Mouse (Mus musculus): ENCODE data around the gene Zmynd8.

Gene Zmynd8

GRCm38 (mm10) chr2:165878907-165879361 lies 19.9 kb downstream of the Zmynd8 start:
- DNase-seq: peak; percentile 4

GRCm38 (mm10) chr2:165878021-165878585 lies 20.7 kb downstream of the Zmynd8 start:
- DNase-seq: no peak

DNA sequence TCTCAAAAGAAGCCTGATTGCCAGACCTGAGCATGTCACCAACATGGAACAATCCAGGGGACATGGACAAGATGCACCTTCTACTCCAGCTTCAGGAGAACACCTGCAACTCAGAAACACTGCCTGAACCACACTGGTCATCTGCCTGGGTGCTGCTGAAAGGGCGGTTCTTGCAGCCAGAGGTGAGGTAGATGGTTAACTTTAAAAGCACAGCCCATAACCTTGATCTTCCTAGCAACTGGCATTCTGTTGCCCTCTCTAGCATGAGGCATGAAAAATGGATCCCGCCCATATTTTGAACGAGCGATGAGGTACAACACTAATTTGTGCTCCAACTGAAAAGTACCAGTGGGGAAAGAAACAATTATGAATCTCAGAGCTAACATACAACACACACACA lies 21.6 kb downstream of the Zmynd8 start:
- peak; percentile 80 for DNase-seq

DNA sequence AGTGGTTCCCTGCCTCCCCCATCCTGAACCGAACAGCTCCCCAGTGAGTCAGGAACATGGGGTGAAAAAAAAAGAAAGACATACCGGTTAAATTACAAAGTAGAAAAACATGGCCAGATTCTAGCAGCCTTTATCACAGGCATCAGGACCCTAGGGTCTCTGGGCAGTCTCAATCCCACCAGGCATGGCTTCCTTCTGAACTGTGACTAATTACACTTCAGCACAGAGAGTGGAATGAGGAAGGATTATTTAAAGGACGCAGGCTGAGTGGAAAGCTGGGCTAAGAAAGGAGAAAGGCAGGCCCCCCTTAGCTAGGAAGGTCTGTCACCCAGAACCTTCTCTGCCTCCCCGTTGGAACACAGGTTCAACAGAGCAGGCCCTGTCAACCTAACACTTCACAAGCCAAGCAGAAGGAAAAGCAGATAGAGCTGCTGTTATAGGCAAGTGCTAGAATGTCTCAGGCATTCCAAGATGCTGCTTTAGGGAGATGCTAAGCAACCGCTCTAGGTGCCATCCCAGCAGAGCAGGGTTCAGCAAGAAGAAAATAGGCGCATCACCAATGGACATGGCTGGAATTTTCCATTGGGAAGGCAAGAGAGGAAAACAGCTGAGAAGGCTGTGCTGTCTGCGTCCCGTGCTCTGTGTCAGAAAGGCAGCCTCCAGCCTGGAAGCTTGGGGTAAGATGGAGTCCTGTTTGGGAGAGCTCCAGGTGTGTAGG lies 22.5 kb downstream of the Zmynd8 start:
- no peak for DNase-seq

DNA sequence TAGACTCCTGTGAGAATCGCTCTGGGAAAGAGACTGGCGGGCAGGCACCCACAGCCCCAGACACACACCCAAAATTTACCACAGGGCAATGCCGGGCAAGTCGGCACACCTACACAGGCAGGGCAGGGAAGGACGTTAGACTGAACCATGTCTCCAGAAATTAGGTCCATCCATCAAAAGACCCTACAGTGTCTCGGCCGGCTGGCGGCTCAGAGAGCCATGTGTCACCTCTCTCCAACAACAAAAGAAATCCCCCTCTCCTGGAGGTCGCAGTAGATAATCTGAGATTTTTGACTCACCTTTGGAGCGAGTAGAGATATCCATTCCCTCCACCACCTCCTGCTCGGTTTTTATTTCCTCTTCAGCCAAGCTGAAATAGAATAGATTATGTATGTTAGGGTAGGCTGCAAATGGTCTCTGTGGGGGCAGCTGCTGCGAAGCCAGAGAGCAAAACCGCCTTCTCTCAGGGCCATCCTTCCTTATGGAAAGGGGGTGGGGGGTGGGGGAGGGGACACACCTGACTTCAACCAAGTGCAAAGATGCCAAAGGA lies 23.3 kb downstream of the Zmynd8 start:
- no peak for DNase-seq

- DNase-seq: peak; percentile 82
Measured at GRCm38 (mm10) chr2:165874461-165875339, 24.1 kb downstream of the Zmynd8 start.

DNA sequence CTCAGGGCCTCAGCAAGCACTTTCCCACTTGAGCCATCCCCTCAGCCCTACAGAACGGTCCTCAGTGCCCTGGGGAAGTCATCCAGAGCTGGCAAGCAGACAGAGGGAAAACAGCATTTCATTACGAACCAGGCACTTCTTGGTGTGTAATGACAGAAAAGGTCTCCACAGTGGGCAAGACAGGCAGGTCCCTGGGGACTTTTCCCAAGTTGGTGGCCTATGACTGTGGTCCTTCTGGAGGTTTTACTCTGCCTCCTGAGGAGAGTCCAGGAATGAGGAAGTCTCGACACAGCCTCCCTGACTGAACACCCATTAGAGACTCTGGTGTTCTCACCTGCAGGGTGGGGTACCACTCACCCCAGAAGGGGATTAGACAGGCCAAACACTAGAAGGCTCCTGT lies 25.0 kb downstream of the Zmynd8 start:
- DNase-seq: no peak

DNA sequence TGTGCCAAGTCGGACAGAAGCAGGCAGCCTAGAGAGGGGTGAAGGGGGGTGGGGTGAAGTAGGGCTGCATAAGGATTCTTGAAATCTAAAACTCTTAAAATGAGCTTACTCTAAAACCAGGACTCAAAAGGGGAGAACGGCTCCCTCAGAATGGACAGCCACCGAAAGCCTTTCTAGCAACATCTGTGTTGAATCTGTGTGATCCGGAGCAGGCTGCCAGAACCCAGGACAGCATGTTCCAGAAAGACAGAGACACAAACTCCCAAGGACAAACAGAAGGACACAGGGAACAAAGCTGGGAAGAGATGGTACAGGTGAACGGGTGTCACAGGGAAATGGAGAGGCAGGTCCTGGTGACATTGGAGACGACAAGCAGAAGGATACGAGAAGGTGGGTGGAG lies 25.6 kb downstream of the Zmynd8 start:
- no peak for DNase-seq

DNA sequence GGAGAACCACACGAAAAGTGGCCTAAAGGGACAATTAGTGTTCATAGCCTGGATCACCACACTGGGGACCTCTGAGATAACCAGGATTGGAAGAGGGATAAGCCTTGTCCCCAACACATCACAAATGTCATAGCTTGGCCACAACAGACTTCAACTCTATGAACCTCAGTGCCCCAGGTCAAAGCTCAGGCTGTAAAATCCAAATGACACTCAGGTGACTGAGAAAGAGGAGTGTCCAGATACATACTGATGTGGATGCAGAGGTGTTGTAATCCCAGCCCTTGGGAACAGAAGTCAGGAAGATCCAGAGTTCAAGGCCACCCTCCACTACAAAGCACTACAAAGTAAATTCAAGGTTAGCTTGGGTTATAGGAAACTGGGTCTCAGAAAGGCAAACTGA lies 29.6 kb downstream of the Zmynd8 start:
- no peak for DNase-seq

GRCm38 (mm10) chr2:165868522-165869175 lies 30.2 kb downstream of the Zmynd8 start:
- peak; percentile 71 for DNase-seq

DNA sequence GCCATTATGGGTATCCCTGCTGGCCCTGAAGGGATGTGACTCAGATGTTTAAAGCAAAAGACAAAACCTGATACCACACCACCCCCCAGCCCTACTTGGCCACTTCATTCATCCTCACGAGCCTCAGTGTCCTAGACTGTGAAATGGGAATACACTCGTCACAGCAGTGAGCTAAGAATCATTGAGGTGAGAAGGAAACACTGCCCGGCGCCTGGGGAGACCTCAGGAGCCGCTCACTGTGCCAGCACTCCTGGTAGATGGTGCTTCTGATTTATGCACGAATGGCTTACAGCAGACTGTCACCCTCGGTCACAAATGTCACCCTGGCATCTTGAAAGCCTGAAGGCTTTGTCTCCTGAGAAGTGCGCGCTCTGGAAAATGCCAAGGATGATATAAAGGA lies 31.3 kb downstream of the Zmynd8 start:
- DNase-seq: no peak

- peak; percentile 59 for DNase-seq
Measured at GRCm38 (mm10) chr2:165866951-165867387, 31.8 kb downstream of the Zmynd8 start.

DNA sequence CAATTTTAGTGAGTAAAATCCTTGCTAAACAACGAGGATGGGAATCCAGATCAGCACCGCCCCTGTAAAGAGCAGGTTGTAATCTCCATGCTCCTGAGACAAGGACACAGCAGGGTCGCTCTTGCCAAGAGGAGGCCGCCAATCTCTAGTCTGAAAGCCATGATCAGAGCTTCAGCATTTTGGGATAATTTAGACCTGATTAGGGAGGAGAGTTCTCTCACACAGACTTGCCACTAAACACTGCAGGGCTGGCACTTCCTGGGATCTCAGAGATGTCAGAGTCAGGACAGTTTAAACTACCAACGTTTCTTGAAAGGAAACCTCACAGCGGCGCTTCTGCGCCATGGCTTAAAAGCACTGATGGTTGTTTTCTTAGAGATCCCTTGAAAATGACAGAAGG lies 32.4 kb downstream of the Zmynd8 start:
- no peak for DNase-seq

DNA sequence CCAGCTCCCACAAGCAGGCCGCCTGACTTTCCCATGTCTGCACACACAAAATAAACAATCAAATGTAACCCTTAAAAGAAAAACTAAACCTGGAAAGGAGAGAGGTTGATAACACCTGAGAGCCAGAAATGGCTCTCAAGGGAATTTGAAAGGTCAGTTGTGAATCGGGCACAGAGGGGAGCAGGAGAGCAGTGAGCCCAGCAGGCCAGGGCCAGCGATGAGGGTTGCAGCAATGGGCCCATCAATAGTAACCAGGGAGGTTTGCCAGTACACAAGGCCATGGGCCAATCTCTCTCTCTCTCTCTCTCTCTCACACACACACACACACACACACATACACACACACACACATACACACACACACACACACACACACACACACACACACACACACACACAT lies 34.0 kb downstream of the Zmynd8 start:
- DNase-seq: no peak

GRCm38 (mm10) chr2:165861683-165862594 lies 36.9 kb downstream of the Zmynd8 start:
- no peak for DNase-seq

DNA sequence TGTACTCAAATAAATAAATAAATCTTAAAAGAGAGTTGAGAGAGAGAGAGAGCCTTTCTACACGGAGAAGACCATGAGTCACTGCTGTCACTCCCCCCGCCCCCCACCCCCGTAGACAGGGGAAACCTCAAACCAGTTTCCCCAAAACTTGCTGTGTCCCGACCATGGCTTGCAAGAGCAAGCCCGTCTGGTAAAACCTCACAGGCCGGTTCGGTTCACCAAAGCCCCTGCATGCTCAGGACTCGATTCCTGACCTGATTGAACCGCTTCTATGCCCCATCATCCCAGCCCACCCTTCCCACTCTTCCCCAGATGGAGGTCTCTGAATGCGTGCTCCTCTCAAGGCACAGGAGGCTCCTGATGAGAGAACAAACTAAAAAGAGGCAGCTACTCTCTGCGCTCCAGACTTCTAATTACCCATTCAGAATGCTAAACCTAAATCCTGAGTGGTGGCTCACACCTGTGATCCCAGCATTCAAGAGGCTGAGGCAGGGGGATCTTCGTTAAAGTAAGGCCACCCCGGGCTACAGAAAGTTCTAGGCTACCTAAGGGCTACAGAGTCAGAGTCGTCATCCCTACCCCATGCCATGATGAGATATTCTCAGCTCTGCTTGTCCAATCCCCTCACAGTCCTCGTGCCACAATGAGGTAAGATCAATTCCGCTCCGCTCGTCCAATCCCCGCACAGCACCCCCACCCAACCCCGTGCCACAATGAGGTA lies 37.7 kb downstream of the Zmynd8 start:
- DNase-seq: no peak

- DNase-seq: no peak
Measured at GRCm38 (mm10) chr2:165860447-165860846, 38.4 kb downstream of the Zmynd8 start.

- no peak for DNase-seq
Measured at GRCm38 (mm10) chr2:165858453-165859384, 40.1 kb downstream of the Zmynd8 start.

- DNase-seq: peak; percentile 76
Measured at GRCm38 (mm10) chr2:165857841-165858426, 40.9 kb downstream of the Zmynd8 start.

Measured in kidney, adult 11 months (tissue).